Mouse (Mus musculus): Measurements from ENCODE around the gene Ankrd54. TPM values are rescaled to one million over a fixed set of nuclear protein-coding genes. Genes with fewer than 3 reads are reported as not detected.

The Ankrd54 gene
- polyA plus RNA-seq, 2 experiments: 44.4 to 58.3 TPM

DNA sequence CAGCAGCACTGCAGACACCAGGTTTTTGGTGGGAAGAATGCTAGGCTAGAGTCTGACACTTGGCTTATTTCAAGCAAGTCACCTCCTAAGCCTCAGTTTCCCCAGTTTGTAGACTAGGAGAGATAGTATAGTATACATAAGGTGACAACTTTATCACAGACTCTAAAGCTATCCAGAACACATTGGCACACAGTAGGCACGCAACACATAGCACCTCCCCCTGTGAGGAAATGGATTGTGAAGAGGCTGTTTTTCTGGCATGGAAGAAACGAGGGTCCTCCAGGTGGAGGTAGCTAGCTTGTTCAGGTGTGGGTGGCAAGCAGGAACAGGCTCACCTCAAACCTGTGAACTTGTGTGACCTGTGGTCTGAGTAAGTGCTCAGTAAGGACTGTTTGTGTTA lies 11.7 kb downstream of the Ankrd54 start:
- 71% methylated on average over 2 of the region's 2 CpGs for WGBS

GRCm38 (mm10) chr15:79050160-79050845 lies 12.4 kb downstream of the Ankrd54 start:
- Histone ChIP-seq H3K4me2 (replicated peaks; ENCODE audit: low read depth, low read length, severe bottlenecking) (no peak overlapping the region), H3K27me3 (ENCODE audit: control insufficient read depth, insufficient read depth, low read length) (no peaks in the 10 kb centered on the region), H3K27ac (replicated peaks; ENCODE audit: low read depth, low read length) (no peak overlapping the region), H3K4me3 (replicated peaks; ENCODE audit: low read length) (no peak overlapping the region), H3K4me1 (ENCODE audit: control insufficient read depth, insufficient read depth, low read length) (no peaks in the 10 kb centered on the region), H3K9ac (ENCODE audit: low read depth, low read length, severe bottlenecking) (no peak overlapping the region), H3K9me3 (ENCODE audit: control insufficient read depth, low read length) (no peaks in the 10 kb centered on the region), H3K36me3 (ENCODE audit: control insufficient read depth, insufficient read depth, low read length) (peaks cover 31% of the 10 kb centered on the region)
- WGBS: 34% methylated on average over 9 of the region's 9 CpGs
- TF ChIP-seq POLR2A (IDR thresholded peaks at IDR 0.05; ENCODE audit: borderline replicate concordance, extremely low read depth, insufficient read depth, insufficient read length): no peak
- ATAC-seq (ENCODE audit: low FRiP score, low read depth) (no peak), DNase-seq (ENCODE audit: low spot score) (no peak)

More for the DNA sequence above, 11.7 kb downstream of the Ankrd54 start:
- Histone ChIP-seq H3K4me3 (replicated peaks; ENCODE audit: low read length) (no peak overlapping the region), H3K27ac (replicated peaks; ENCODE audit: low read depth, low read length) (no peak overlapping the region), H3K36me3 (ENCODE audit: control insufficient read depth, insufficient read depth, low read length) (peaks cover 38% of the 10 kb centered on the region), H3K4me1 (ENCODE audit: control insufficient read depth, insufficient read depth, low read length) (no peaks in the 10 kb centered on the region), H3K27me3 (ENCODE audit: control insufficient read depth, insufficient read depth, low read length) (no peaks in the 10 kb centered on the region), H3K4me2 (replicated peaks; ENCODE audit: low read depth, low read length, severe bottlenecking) (no peak overlapping the region), H3K9ac (ENCODE audit: low read depth, low read length, severe bottlenecking) (no peak overlapping the region), H3K9me3 (ENCODE audit: control insufficient read depth, low read length) (no peaks in the 10 kb centered on the region)
- ATAC-seq (ENCODE audit: low FRiP score, low read depth): no peak
- DNase-seq (ENCODE audit: low spot score): no peak
- no peak for TF ChIP-seq POLR2A (IDR thresholded peaks at IDR 0.05; ENCODE audit: borderline replicate concordance, extremely low read depth, insufficient read depth, insufficient read length)

- H3K4me3 ChIP-seq (replicated peaks; ENCODE audit: low read length): no peak overlapping the region
- no peak overlapping the region for H3K27ac ChIP-seq (replicated peaks; ENCODE audit: low read depth, low read length)
- ATAC-seq (ENCODE audit: low FRiP score, low read depth): no peak
- peaks cover 10% of the 10 kb centered on the region for H3K36me3 ChIP-seq (ENCODE audit: control insufficient read depth, insufficient read depth, low read length)
- DNase-seq (ENCODE audit: low spot score): no peak
- peaks cover 5% of the 10 kb centered on the region for H3K27me3 ChIP-seq (ENCODE audit: control insufficient read depth, insufficient read depth, low read length)
- H3K9ac ChIP-seq (ENCODE audit: low read depth, low read length, severe bottlenecking): no peak overlapping the region
- TF ChIP-seq POLR2A (IDR thresholded peaks at IDR 0.05; ENCODE audit: borderline replicate concordance, extremely low read depth, insufficient read depth, insufficient read length): no peak
- no peaks in the 10 kb centered on the region for H3K4me1 ChIP-seq (ENCODE audit: control insufficient read depth, insufficient read depth, low read length)
- WGBS: 39% methylated on average over 4 of the region's 4 CpGs
- no peaks in the 10 kb centered on the region for H3K9me3 ChIP-seq (ENCODE audit: control insufficient read depth, low read length)
- no peak overlapping the region for H3K4me2 ChIP-seq (replicated peaks; ENCODE audit: low read depth, low read length, severe bottlenecking)
These were observed 14.5 kb downstream of the Ankrd54 start for GRCm38 (mm10) chr15:79048186-79048585.

DNA sequence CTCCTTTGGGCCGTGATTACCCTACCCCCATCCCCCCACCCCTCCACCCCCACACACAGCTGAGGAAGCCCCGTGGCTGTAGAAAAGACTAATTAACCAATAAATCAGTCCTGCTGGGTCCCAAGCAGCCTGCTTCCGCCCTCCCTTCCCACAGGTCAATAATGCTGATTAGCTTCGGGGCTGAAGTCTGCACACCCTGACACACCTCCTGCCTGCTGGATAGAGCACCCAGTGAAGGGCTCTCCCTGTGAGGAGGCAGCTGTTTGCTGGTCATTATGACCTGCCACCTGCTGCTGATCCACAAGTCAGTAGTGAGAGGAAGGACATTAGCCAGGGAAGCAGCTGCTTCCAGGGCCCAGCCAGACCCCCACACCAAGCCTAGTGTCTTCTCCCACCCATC lies 17.9 kb downstream of the Ankrd54 start:
- no peak overlapping the region for H3K9ac ChIP-seq (ENCODE audit: low read depth, low read length, severe bottlenecking)
- H3K27ac ChIP-seq (replicated peaks; ENCODE audit: low read depth, low read length): no peak overlapping the region
- DNase-seq (ENCODE audit: low spot score) (no peak), ATAC-seq (ENCODE audit: low FRiP score, low read depth) (no peak)
- H3K4me3 ChIP-seq (replicated peaks; ENCODE audit: low read length): no peak overlapping the region
- H3K4me2 ChIP-seq (replicated peaks; ENCODE audit: low read depth, low read length, severe bottlenecking): no peak overlapping the region
- H3K27me3 ChIP-seq (ENCODE audit: control insufficient read depth, insufficient read depth, low read length): peaks cover 30% of the 10 kb centered on the region
- no peaks in the 10 kb centered on the region for H3K9me3 ChIP-seq (ENCODE audit: control insufficient read depth, low read length)
- 6% methylated on average over 4 of the region's 4 CpGs for WGBS
- peaks cover 14% of the 10 kb centered on the region for H3K4me1 ChIP-seq (ENCODE audit: control insufficient read depth, insufficient read depth, low read length)
- H3K36me3 ChIP-seq (ENCODE audit: control insufficient read depth, insufficient read depth, low read length): no peaks in the 10 kb centered on the region
- TF ChIP-seq POLR2A (IDR thresholded peaks at IDR 0.05; ENCODE audit: borderline replicate concordance, extremely low read depth, insufficient read depth, insufficient read length): no peak

- 1% methylated on average over 65 of the region's 105 CpGs for WGBS
- no peak for DNase-seq (ENCODE audit: low spot score)
- no peaks in the 10 kb centered on the region for H3K36me3 ChIP-seq (ENCODE audit: control insufficient read depth, insufficient read depth, low read length)
- no peak for TF ChIP-seq POLR2A (IDR thresholded peaks at IDR 0.05; ENCODE audit: borderline replicate concordance, extremely low read depth, insufficient read depth, insufficient read length)
- no peak overlapping the region for H3K27ac ChIP-seq (replicated peaks; ENCODE audit: low read depth, low read length)
- peak overlapping the region; percentile 98 for H3K4me2 ChIP-seq (replicated peaks; ENCODE audit: low read depth, low read length, severe bottlenecking)
- no peaks in the 10 kb centered on the region for H3K9me3 ChIP-seq (ENCODE audit: control insufficient read depth, low read length)
- peaks cover 16% of the 10 kb centered on the region for H3K4me1 ChIP-seq (ENCODE audit: control insufficient read depth, insufficient read depth, low read length)
- peaks cover 30% of the 10 kb centered on the region for H3K27me3 ChIP-seq (ENCODE audit: control insufficient read depth, insufficient read depth, low read length)
- no peak for ATAC-seq (ENCODE audit: low FRiP score, low read depth)
- H3K9ac ChIP-seq (ENCODE audit: low read depth, low read length, severe bottlenecking): peak overlapping the region; percentile 54
- H3K4me3 ChIP-seq (replicated peaks; ENCODE audit: low read length): peak overlapping the region; percentile 56
These were observed 19.8 kb downstream of the Ankrd54 start for GRCm38 (mm10) chr15:79042721-79043491.

Measured in limb, embryonic 14.5 days (tissue).